Mouse (Mus musculus): Measurements from ENCODE around the gene Trim29. TPM values are rescaled to one million over a fixed set of nuclear protein-coding genes. Genes with fewer than 3 reads are reported as not detected.

Gene Trim29
- polyA plus RNA-seq, 1 experiment = 0.19 TPM

DNA sequence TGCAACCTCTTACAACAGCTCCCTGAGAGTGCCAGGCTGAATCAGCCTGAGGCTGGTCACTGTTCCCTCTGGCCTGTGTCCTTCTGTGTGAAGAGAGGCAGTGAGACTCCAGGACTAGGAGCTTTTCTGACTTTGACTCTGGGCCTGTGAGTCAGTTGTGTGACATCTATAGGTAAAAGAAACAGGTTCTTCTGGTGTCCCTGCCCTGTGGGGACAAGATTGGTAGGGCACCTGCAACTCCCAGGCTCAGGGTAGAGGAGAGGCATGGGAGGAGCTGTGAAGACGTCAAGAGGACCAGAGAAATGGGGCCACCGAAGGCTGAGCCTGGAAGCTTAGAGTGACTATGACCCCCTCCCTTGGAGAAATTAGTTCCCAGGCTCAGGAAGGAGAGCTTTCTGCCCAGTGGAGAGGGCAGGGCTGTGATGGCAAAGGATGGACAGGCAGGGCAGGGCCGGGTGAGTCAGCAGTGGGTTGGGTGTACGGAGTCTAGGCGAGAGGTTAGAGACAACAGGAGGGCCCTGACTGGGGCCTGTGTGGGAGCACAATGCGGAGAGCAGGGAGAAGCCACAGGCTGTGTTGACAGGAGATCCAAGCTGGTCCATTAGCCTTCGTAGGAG, 15.5 kb downstream of the Trim29 start:
- no peak overlapping the region for H3K27ac ChIP-seq (ENCODE audit: control insufficient read depth, insufficient read depth, low read depth, low read length)
- H3K4me3 ChIP-seq (ENCODE audit: control insufficient read depth, low read depth, low read length) = no peak overlapping the region
- TF ChIP-seq POLR2A (IDR thresholded peaks at IDR 0.05; ENCODE audit: control insufficient read depth, low read depth, low read length) (no peak), CTCF (IDR thresholded peaks at IDR 0.05; ENCODE audit: control insufficient read depth, insufficient read depth, insufficient replicate concordance, low read depth, low read length) (no peak)
- no peaks in the 10 kb centered on the region for H3K27me3 ChIP-seq (ENCODE audit: control insufficient read depth, insufficient read depth, low read length)
- no peaks in the 10 kb centered on the region for H3K4me1 ChIP-seq (ENCODE audit: control insufficient read depth, insufficient read depth, low read length)
- H3K36me3 ChIP-seq (ENCODE audit: control insufficient read depth, insufficient read depth, low read length) = no peaks in the 10 kb centered on the region

GRCm38 (mm10) chr9:43327182-43328129, 16.8 kb downstream of the Trim29 start:
- peaks cover 2% of the 10 kb centered on the region; the same call in 1 of the 2 replicates for H3K4me1 ChIP-seq (ENCODE audit: control insufficient read depth, insufficient read depth, low read length)
- TF ChIP-seq POLR2A (IDR thresholded peaks at IDR 0.05; ENCODE audit: control insufficient read depth, low read depth, low read length) = no peak
- peak; percentile 30; the same call in 1 of the 2 replicates for TF ChIP-seq CTCF (IDR thresholded peaks at IDR 0.05; ENCODE audit: control insufficient read depth, insufficient read depth, insufficient replicate concordance, low read depth, low read length)

GRCm38 (mm10) chr9:43330426-43330825, 19.8 kb downstream of the Trim29 start:
- H3K27ac ChIP-seq (ENCODE audit: control insufficient read depth, insufficient read depth, low read depth, low read length) = no peak overlapping the region
- no peaks in the 10 kb centered on the region for H3K36me3 ChIP-seq (ENCODE audit: control insufficient read depth, insufficient read depth, low read length)
- TF ChIP-seq CTCF (IDR thresholded peaks at IDR 0.05; ENCODE audit: control insufficient read depth, insufficient read depth, insufficient replicate concordance, low read depth, low read length) = no peak
- TF ChIP-seq POLR2A (IDR thresholded peaks at IDR 0.05; ENCODE audit: control insufficient read depth, low read depth, low read length) = no peak
- no peak overlapping the region for H3K4me3 ChIP-seq (ENCODE audit: control insufficient read depth, low read depth, low read length)
- H3K27me3 ChIP-seq (ENCODE audit: control insufficient read depth, insufficient read depth, low read length) = no peaks in the 10 kb centered on the region
- peaks cover 2% of the 10 kb centered on the region; the same call in 1 of the 2 replicates for H3K4me1 ChIP-seq (ENCODE audit: control insufficient read depth, insufficient read depth, low read length)

More at GRCm38 (mm10) chr9:43327182-43328129, 16.8 kb downstream of the Trim29 start:
- Histone ChIP-seq H3K27ac (ENCODE audit: control insufficient read depth, insufficient read depth, low read depth, low read length) (no peak overlapping the region), H3K36me3 (ENCODE audit: control insufficient read depth, insufficient read depth, low read length) (no peaks in the 10 kb centered on the region), H3K27me3 (ENCODE audit: control insufficient read depth, insufficient read depth, low read length) (no peaks in the 10 kb centered on the region), H3K4me3 (ENCODE audit: control insufficient read depth, low read depth, low read length) (no peak overlapping the region)

- H3K27me3 ChIP-seq (ENCODE audit: control insufficient read depth, insufficient read depth, low read length) = no peaks in the 10 kb centered on the region
- H3K36me3 ChIP-seq (ENCODE audit: control insufficient read depth, insufficient read depth, low read length) = no peaks in the 10 kb centered on the region
- H3K4me3 ChIP-seq (ENCODE audit: control insufficient read depth, low read depth, low read length) = no peak overlapping the region
- H3K27ac ChIP-seq (ENCODE audit: control insufficient read depth, insufficient read depth, low read depth, low read length) = peak overlapping the region; percentile 32; the same call in 1 of the 2 replicates
- TF ChIP-seq CTCF (IDR thresholded peaks at IDR 0.05; ENCODE audit: control insufficient read depth, insufficient read depth, insufficient replicate concordance, low read depth, low read length) = no peak
- no peak for TF ChIP-seq POLR2A (IDR thresholded peaks at IDR 0.05; ENCODE audit: control insufficient read depth, low read depth, low read length)
- H3K4me1 ChIP-seq (ENCODE audit: control insufficient read depth, insufficient read depth, low read length) = peaks cover 2% of the 10 kb centered on the region; the same call in 1 of the 2 replicates
Measured at GRCm38 (mm10) chr9:43331476-43332471, 21.1 kb downstream of the Trim29 start.

DNA sequence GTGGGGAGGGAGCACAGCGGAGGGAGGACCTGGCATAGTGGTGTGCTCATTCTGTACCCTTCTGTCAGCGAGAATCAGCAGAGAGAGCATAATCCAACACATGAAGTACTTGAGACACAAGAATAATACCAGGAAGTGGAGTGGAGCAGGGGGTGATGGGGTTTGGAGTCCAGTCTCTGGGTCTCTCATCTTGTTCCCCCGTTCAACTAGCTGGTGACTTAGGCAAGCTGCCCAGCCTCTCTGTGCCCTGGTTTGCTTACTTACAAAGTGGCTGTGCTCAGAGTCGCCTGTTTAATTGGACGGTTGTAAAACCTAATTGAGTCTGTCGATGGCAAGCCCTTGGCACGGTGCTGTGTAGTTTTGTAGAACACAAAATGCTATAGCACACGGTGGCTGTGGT, 23.8 kb downstream of the Trim29 start:
- no peaks in the 10 kb centered on the region for H3K27me3 ChIP-seq (ENCODE audit: control insufficient read depth, insufficient read depth, low read length)
- TF ChIP-seq POLR2A (IDR thresholded peaks at IDR 0.05; ENCODE audit: control insufficient read depth, low read depth, low read length) = no peak
- TF ChIP-seq CTCF (IDR thresholded peaks at IDR 0.05; ENCODE audit: control insufficient read depth, insufficient read depth, insufficient replicate concordance, low read depth, low read length) = no peak
- H3K4me1 ChIP-seq (ENCODE audit: control insufficient read depth, insufficient read depth, low read length) = peaks cover 2% of the 10 kb centered on the region; the same call in 1 of the 2 replicates
- no peak overlapping the region for H3K4me3 ChIP-seq (ENCODE audit: control insufficient read depth, low read depth, low read length)
- no peaks in the 10 kb centered on the region for H3K36me3 ChIP-seq (ENCODE audit: control insufficient read depth, insufficient read depth, low read length)
- H3K27ac ChIP-seq (ENCODE audit: control insufficient read depth, insufficient read depth, low read depth, low read length) = no peak overlapping the region

DNA sequence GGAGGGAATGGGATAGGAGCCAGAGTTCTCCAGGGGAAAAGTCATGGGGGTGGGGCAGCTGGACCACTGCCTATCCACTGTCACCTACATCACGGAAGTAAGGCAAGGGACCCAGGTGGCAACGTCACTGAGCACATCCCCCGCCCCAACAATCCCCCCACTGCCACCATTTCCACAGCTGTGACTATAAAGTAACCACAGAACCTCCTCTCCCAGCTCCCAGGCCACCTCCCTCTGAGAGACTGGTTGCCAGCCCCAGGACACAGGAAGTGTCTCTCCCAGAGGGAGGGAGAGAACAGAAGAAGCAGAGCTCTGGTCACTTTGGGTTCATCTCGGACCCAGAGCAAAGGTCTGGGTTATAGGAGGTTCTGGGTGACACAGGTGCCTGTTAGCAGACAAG, 27.0 kb downstream of the Trim29 start:
- TF ChIP-seq POLR2A (IDR thresholded peaks at IDR 0.05; ENCODE audit: control insufficient read depth, low read depth, low read length) = no peak
- TF ChIP-seq CTCF (IDR thresholded peaks at IDR 0.05; ENCODE audit: control insufficient read depth, insufficient read depth, insufficient replicate concordance, low read depth, low read length) = no peak
- Histone ChIP-seq H3K36me3 (ENCODE audit: control insufficient read depth, insufficient read depth, low read length) (no peaks in the 10 kb centered on the region), H3K27ac (ENCODE audit: control insufficient read depth, insufficient read depth, low read depth, low read length) (no peak overlapping the region), H3K4me1 (ENCODE audit: control insufficient read depth, insufficient read depth, low read length) (no peaks in the 10 kb centered on the region), H3K27me3 (ENCODE audit: control insufficient read depth, insufficient read depth, low read length) (no peaks in the 10 kb centered on the region), H3K4me3 (ENCODE audit: control insufficient read depth, low read depth, low read length) (no peak overlapping the region)

All from testis, adult 2 months (tissue).